Mouse (Mus musculus) heart, adult 18-20 months (tissue): ENCODE data around the gene Erbb2. TPM values are rescaled to one million over a fixed set of nuclear protein-coding genes. Genes with fewer than 3 reads are reported as not detected.

Source experiments
- DNase-seq, 2 experiments: peaks; one replicate each; pipeline ENCODE4 v3.0.0; 2021 to 2022; ENCODE audit warnings: mixed read lengths in 1 of 2
- total RNA-seq, 2 experiments: library from RNA; stranded (reverse); gene quantifications; 2 replicates each; pipeline ENCODE4 v1.2.3; 2021

Gene Erbb2
- total RNA-seq, 2 experiments from 2014 or later: 5.6 to 5.9 TPM

GRCm38 (mm10) chr11:98485749-98486148 is 73.5 kb downstream of the Erbb2 start:
- no peak for DNase-seq

Other genes starting within 250 kb of the Erbb2 start
- gene Med1, start 219.2 kb upstream of the Erbb2 start, total RNA-seq: 10 to 100 TPM; 37.3 to 39.0 TPM
- gene Cdk12, start 209.4 kb upstream of the Erbb2 start, total RNA-seq: 10 to 100 TPM; 18.2 to 22.1 TPM
- not detected for gene Neurod2, start 82.8 kb upstream of the Erbb2 start, total RNA-seq
- 1 to 10 TPM; 4.3 to 5.1 TPM for gene Ppp1r1b, start 64.1 kb upstream of the Erbb2 start, total RNA-seq
- gene Stard3, start 54.1 kb upstream of the Erbb2 start, total RNA-seq: 10 to 100 TPM; 15.8 to 20.6 TPM
- gene Tcap, start 28.7 kb upstream of the Erbb2 start, total RNA-seq: 1,000 to 10,000 TPM; 1,636 to 2,096 TPM
- under 1 TPM; 0.84 to 0.90 TPM for gene Pnmt, start 26.0 kb upstream of the Erbb2 start, total RNA-seq
- 1 to 10 TPM; 8.1 to 9.1 TPM for gene Pgap3, start 12.0 kb upstream of the Erbb2 start, total RNA-seq
- 10 to 100 TPM; 63.9 to 65.9 TPM for gene Mien1, start 26.5 kb downstream of the Erbb2 start, total RNA-seq
- gene Grb7, start 33.9 kb downstream of the Erbb2 start, total RNA-seq: under 1 TPM; 0.21 to 0.30 TPM
- 1 to 10 TPM in 1 of 2 experiments, under 1 TPM in 1; 0.89 to 5.0 TPM for gene Ikzf3, start 133.6 kb downstream of the Erbb2 start, total RNA-seq
- gene Zpbp2, start 138.6 kb downstream of the Erbb2 start, total RNA-seq: not detected
- 10 to 100 TPM; 42.6 to 47.5 TPM for gene Ormdl3, start 174.9 kb downstream of the Erbb2 start, total RNA-seq
- not detected for gene Lrrc3c, start 185.8 kb downstream of the Erbb2 start, total RNA-seq
- 10 to 100 TPM in 1 of 2 experiments, 1 to 10 TPM in 1; 6.6 to 10.4 TPM for gene Gm12355, start 213.2 kb downstream of the Erbb2 start, total RNA-seq
- gene Gsdma3, start 213.9 kb downstream of the Erbb2 start, total RNA-seq: 1 to 10 TPM; 3.0 to 3.1 TPM
- not detected for gene Gsdma2, start 234.3 kb downstream of the Erbb2 start, total RNA-seq